Mouse (Mus musculus): Measurements from ENCODE around the gene Dag1.
"Not testable (repeated sequence)": the region's sequence is repeated elsewhere in the genome, so short reads cannot be mapped to it uniquely, and the experiment has no call there.

Dag1 gene

DNA sequence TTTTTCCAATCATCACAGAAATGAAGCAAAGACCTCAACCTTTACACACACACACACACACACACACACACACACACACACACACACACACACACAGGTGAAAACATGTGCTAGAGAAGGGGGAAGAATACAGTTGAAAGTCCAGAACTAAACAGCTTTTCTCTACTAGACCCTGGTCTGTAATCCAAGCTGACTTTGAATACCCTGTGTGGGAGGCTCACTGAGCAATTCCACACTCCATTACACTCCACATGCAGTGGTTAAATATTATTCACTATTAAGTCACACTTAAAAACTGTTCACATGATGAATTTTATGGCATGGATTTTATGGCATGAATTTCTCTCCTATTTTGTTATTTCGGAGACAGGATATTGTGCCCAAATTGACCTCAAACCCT, 40.1 kb downstream of the Dag1 start:
- no peak for DNase-seq

DNA sequence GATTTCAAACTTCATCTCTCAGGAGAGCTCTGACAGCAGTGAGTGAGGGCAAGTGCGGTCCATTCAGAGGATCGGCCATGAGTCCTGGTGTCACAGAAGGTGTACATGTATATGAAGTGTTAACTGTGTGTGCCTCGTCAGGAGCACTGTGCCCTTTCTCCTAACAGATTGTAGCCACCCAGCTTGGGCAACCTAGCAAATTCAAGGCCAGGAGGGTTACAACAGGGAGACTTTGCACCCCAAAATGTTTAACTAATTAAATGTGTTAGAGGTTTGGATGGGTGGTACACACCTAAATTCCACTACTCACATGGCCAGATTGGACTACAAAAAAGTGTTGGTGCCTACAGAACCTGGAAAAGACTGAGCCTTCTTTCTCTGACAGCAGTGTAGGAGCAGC, 42.2 kb downstream of the Dag1 start:
- no peak for DNase-seq

DNA sequence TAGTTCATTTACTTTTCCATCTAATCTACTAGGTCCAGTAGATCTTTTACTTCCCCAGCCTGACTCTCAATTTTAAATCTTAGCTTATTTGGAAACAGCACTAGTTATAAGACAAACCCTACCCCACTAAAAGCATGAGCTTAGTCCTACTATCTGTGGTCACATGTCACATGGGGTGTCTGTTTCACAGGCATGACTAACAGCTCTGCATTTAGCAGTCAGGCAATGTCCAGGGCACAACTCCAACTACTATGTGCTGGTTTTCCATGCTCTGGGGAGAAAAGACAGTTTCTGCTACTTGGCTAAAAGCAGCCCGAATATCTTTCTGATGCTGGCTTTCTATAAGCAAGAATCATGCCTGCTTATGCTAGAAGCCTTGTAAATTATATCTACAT, 43.4 kb downstream of the Dag1 start:
- DNase-seq, result no peak

DNA sequence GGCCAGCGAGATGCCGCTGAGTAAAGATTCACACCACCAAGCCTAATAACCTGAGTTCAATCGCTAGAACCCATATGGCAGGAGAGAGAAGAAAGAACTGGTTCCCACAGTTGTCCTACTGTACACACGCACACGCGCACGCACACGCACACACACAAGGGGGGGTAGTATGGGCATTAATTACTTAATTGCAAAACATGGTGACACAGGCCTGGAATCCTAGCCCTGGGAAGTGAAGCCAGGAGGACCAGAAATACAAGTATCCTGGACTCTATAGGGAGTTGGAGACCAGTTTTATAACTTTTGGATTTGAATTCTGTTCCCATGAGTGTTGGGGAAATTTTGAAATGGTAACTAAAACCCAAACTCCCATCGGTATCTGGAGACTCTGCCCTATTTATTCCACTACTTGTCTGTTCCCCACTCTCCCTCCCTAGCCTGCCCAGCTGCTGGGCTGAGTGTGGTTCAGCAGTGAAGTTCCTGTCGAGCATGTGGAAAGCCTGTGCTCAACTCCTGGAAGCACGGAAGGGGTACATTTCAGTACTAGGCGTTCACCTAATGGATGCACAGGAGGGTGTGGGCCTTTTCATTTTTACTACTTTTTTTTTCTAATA, 43.9 kb downstream of the Dag1 start:
- DNase-seq, result no peak

DNA sequence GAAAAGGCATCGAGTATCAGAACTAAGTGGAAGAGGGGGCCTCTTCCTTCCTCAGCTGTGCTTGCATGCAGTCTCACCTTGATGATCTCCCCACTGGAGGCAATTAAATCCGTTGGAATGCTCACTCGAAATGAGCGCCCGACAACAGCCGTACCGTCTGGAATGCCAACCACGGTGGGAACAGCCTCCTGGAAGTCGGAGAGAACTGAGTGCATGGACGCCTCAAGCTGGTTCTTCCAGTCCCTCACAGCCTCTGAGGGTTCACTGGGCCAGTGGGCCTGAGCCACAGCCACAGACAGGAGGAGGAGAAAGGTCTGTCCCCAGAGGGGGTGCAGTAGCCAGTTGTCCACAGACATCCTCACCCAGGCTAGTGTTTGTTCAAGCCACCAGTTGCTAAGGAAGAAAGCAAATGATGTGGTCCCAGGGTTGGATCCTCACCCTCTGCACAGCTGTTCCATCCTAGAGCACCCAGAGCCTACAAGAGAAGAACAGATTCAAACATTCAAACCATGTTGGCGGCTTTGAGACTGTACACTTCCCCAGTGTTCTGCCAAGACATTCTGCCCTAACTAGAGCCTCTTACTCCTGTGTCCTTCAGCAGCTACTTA, 45.7 kb downstream of the Dag1 start:
- DNase-seq, result no peak

DNA sequence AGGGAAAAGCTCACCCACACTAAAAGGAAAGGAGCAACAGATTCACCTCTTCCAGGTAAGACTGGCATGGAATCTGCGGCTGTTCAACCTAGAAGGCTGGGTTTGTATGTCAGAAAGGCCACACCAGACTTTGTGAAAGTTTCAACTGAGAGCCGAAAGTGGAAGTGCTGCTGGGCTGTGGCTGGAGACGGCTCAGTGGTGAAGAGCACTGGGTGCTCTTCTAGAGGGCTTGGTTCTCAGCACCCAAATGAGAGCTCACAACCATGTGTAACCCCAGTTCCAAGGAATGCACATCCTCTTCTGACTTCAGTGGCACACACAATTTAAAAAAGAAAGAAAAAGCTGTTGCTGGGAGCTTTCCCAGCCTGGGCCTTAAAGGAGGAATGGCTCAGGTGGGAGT, 46.4 kb downstream of the Dag1 start:
- DNase-seq, result no peak

DNA sequence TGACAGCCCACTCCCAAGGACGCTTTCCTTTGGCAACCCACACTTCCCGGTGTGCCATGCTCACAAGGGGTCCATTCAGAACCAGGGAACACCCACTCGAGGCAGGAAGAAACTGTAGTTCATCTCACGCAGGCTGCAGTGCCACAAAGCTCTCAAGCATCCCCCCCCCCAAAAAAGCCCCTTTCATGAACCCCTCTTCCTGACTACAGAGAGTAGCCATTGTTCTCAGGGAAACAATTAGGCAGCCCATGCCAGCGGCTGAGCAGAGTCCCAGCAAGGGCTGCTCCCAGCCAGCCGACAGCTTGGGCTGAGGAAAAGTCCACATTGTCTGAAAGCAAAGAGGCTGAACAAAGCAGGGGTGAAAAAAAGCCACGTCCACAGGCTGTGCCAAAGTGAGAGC, 50.7 kb downstream of the Dag1 start:
- DNase-seq, result no peak

DNA sequence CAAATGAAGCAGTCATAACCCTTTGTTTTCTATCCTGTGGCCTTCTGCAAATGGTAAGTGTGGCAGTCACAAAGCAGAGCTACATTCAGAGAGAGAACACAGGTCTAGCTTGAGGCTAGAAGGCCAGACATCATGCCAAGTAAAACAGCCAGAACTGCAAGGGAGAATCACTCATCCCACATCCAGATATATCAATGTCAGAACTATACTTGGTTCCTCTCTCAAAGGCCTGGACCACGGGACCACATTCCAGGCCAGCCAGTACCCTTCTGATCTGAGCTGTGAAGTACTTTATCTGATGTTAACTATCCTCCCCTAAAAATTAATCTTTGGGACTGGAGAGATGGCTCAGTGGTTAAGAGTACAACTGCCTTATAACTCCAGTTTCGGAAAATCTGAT, 51.3 kb downstream of the Dag1 start:
- DNase-seq, result no peak

DNA sequence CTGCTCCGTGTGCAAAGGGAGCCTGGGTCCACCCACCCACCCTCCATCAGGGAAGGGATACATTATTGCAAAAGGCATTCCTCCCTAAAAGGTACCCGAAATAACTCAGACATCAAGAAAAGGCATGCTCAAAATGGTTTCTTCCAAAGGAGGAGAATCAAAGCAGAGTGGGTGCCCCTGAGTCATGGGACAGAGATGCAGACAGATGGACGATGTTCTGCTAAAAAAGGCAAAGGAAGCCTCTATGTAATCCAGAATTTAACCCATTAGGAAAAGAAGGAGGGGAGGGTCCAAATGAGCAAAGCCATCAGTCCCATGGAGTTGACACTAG, 58.2 kb downstream of the Dag1 start:
- DNase-seq, result no peak

DNA sequence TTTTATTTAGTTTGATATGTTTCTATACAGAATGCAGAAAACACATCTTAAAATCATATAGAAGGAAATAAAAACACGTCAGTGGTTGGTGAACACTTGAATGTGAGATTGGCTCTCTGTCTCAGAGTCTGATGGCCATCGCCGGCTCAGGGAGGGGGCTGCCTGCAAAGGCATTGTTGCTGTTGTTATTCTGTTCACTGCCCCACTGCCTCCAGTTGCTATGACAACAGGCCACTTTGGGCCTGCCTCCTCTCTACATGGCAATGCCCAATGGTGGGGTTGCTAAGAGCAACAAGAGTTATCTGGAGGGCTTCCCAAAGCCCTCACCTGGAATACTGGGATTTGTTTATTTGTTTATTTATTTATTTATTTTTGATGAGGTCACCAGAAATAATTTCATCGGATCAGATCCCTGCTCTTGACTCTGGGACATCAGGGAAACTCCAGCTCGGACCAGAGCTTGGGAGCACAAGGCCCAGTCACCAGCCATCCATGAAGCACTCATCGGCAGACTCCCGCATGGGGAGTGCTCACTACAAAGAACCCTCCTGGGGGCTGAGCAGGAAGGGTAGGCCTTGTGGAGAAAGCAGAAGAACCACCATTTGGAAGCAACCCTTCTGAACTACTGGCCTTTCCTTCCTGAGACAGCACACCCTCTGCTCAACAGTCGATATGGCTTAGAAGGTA, 58.7 kb downstream of the Dag1 start:
- no peak for DNase-seq

DNA sequence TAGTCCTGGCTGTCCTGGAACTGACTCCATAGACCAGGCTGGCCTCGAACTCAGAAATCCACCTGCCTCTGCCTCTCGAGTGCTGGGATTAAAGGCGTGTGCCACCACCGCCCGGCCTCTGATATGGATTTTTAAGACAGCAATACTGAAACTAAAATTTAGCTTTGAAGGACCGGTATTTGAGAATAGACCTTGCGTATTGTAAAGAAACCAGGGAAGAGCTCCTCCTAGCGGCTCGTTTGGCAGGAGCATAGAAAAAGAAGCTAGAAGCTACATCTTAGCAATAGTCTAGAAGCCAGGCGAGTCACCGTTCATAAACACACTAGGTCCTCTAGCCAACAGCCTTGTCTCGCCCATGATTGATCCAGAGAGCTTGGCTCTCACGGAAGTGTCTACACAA, 60.7 kb downstream of the Dag1 start:
- peak; percentile 80 for DNase-seq

DNA sequence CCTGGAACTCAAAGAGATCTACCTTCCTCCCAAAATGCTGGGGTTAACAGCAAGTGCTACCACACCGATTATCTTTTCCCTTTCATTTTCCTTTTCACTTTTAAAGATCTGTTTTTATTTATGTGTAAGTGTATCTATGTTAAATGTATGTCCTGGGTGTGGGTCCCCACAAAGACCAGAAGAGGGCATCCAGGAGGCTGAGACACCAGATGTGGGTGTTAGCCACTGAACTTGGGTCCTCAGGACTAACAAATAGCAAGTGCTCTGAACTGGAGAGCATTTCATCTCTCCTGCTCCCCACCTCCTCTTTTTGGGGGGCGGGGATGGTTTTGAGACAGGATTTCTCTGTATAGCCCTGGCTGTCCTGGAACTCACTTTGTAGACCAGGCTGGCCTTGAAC, 61.6 kb downstream of the Dag1 start:
- no peak for DNase-seq

DNA sequence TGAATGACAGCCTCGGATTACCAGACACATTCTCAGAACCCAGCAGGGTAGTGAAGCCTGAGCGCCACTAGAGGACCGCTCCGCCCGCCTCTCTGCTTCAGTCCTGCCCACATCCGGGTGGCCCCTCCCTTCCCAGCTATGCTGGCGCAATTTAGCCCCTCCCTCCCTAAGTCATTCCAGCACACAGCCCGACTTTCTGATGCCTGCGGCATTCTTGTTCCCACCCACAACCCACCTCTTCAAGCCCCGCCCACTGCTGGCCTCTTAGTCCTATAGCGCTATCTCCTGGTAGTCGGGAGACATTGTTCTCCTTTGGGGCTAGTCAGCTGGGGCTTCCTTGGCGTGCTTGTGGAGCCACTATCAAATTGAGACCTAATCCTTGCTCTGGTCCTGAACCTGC, 62.6 kb downstream of the Dag1 start:
- DNase-seq, result peak; percentile 83

DNA sequence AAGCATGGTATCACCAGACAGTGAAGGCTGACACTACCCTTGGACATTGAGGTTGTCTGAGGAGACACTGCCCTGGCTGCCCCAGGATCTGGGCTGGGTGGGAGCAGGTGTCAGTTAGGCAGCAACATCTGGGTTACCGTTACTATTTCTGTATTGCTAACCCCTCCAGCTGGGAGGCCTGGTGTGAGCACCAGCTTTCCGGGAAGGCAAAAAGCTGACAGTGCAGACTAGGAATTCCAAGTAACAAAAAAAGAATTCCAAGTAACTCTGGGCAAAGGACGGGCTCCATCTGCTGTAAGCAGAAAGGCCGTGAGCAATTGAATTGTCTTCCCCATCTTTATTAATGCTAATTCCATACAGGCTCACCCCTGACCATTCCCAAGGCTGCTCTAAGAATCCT, 65.1 kb downstream of the Dag1 start:
- DNase-seq, result no peak

DNA sequence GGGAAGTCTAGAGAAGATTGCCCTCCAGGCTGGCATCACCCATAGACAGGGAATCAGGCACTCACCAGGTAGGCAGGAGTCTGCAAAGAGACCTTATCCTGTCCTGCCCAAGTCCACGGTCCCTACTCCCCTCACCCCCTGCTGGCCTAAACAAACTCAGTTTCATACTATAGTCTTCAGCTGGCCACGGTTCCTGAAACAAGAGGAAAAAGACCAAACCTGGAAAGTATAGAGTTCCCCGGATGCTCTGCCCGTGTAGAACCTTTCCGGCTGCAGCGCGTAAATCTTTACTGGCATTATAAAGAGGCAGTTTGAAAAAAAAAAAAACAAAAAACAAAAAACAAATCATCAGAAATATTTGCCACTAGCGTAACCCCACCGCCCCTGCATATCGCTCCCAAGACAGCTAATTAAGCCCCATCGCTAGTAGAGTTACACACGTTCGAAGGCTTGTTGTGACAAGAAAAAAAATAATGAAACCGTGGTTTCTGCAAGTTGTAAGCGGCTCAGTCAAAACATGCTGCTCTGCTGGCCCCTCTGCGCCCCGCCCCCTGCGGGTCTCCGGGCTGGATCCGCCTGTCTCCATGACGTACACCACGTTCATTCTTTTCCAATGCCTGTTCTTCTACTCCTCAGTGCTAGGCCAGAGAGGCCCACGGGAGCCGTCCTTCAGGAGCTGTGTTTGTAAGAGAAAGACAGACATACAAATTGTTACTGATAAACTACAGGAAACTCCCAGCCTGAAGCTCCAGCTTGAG, 66.7 kb downstream of the Dag1 start:
- DNase-seq, result no peak

DNA sequence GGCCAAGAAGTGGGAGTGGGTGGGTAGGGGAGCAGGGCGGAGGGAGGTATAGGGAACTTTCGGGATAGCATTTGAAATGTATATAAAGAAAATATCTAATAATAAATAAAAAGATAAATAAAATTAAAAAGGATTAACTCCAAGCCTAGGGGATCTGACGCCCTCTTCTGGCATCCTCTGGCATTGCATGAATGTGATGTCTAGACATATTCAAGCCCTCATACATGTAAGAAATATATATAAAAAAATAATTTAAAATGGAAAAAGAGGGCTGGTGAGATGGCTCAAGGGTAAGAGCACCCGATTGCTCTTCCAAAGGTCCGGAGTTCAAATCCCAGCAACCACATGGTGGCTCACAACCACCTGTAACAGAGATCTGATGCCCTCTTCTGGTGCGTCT, 67.5 kb downstream of the Dag1 start:
- not testable (repeated sequence) for DNase-seq

DNA sequence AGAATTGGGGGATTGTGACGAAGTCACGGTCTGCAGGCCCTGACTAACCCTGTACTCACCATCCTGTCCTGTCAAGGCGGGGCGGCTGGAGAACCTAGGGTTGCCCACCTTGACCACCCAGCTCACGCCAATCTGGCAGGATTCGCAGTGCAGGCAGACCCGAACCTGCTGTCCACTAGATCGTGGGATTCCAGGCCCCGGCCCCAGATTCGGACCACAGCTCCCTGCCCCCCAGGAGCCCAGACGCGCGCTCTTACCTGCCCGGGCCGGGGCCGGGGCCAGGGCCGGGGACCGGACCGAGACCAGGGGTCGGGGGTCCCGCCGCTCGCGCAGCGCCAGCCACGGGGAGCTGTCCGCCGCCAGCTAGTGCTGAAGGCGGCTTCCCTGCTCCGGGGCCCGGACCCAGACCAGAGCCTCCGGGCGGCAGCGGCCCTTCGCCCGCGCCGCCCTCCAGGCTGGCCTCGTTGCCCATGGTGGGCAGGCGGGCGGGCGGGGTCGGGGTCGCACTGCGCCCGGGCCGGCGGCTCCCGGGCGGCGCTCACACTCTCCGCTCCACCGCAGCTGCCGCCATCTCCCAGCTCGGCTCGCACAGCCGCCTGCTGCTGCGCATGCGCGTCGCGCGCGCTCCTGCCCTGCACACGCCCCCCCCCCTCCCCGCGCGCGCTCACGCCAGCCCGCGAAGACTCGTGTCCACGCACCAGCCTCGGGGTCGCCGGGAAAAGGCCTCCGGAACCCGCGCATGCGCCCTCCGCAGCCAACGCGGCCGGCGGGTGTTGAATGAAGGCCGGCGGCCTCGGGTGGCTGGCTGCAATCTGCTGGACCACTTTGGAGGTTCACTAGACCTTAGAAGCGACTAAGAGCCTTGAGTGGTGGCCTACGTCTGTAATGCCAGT, 73.7 kb downstream of the Dag1 start, which contains the start of gene Bsn:
Gene Bsn (minus strand): TSS at position 598 of the 893 bp plus-strand sequence.
- DNase-seq, result peak; percentile 89

DNA sequence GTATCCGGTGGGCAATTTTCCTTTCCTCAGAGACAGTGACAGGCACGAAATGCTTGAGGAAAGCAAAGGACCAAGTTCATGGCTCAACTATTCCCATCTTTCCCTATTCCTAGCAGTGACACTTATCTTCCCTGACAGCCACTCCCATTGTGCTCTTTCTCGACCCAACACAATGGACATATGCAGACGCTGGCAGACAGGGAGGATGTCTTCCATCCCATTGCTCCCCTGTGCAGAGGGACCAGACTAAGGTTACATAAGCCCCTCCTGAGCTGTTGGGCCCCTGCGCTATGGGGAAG, 74.3 kb downstream of the Dag1 start:
- DNase-seq, result no peak

DNA sequence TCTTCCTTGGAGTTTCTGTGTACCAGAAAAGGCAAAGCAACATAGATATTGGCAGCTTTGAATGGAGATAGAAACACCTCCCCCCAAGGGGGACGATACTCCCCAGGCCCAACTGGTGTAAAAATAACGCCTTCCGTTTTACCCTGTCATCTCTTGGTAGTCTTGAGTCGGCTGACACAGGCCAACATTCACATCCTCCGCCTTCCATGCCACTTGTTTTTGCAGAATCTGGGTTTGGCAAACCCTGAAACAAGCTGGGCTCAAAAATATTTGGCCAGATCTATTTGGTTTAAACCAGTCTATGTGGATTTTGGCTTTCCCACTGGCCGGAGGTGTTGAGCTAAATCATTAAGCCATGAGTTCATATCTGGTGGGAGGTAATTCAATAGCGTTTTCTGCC, 74.7 kb downstream of the Dag1 start:
- DNase-seq, result no peak

DNA sequence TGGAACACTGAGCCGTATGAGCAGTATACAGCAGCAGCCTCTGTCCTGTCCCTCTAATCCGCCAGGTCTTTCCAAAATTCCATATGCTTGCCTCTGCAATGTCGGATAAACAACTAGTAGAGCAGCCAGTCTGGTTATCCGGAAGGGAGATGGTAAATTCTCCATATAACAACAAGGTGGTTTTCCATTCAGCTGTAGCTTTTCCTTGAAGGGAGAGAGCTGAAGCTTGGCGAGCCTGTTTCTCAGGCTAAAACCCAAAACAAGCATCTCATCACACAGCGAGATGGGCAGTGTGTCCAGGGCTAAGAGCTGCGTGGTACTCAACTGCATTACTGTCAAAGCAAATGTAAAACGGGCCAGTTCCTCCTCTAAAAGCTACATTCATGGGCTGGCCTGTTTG, 75.2 kb downstream of the Dag1 start:
- DNase-seq, result no peak

DNA sequence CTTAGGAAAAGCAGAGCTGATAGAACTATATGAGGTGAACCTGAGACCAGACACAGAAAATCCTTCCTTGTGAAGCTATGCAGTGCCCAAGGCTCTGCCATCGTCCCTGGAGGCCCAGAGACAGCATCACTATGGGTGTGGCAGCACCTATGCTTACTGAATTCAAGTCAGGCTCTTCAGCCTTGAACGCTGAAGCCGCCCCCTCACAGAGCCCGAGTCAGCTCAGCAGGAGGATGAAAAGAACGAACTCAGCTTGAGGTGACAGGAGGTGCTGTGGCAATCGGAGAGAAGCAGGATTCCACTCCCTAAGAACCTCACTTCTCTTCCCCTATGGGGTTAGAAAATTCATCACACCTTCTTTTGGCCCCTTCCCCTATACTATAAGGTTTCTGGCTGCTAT, 76.1 kb downstream of the Dag1 start:
- no peak for DNase-seq

DNA sequence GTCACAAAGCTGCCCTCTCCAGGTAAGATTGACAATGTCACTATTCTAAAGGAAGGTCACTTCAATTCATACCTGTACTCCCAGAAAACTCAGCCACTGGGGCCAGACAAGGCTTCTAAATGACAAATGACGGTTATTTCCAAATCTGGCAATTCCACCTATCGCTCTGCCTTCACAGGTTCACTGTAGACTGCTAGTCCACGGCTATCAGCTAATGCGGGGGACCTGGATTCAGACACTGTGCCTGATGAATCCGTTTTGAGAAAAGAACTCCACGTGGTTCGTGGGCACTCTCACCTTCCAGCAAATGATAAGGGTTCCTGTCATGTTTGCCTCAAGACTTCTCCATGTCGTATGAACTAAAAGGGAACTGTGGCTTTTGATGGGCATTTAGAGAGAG, 78.0 kb downstream of the Dag1 start:
- no peak for DNase-seq

DNA sequence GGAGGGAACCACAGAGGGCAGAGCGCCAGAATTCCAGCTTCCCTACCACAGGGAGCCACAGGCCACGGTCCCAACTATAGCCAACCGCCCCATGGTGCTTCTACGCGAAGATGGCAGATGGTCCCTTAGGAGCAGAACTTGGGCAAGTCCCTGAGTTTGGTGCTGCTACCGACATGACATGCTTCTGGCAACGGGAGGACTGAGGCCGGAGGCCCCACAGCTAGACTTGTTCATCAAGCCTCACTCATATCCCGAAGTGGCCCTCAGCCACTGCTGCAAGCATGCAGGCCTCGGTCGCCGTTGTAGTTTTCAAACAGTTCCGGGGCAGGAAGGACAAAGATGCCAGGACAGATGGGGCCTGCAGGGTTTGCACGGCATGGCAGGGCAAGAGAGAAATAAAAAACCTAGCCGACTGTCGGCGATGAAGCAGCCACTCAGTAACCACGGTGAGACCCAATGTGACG, 80.2 kb downstream of the Dag1 start:
- DNase-seq, result no peak

All from right cerebral cortex, postnatal 4 days (tissue).